Mouse (Mus musculus) hindbrain, embryonic 14.5 days (tissue): ENCODE results near the gene Cfh. TPM values are rescaled to one million over a fixed set of nuclear protein-coding genes. Genes with fewer than 3 reads are reported as not detected.
A peak's percentile ranks its signal among the peaks of the same experiment; 100 is the strongest.
"Not testable (repeated sequence)": the region's sequence is repeated elsewhere in the genome, so short reads cannot be mapped to it uniquely, and the experiment has no call there.

ENCODE experiments used
- ATAC-seq: fragments of 200-750 bp; cut with Nextera tagmentation; 2 replicates; pipeline ENCODE4 v1.8.0; 2017; ENCODE audit warnings: moderate number of reproducible peaks, mild to moderate bottlenecking, moderate TSS enrichment, moderate library complexity; ENCODE audit not compliant: low FRiP score
- DNase-seq: peaks from one replicate; pipeline ENCODE4 v3.0.0-alpha.2; 2015; ENCODE audit warnings: low spot score
- H3K27ac ChIP-seq: fragments of 300-500 bp; sonication (generic); 2 replicates; pipeline ENCODE4 v1.5.1; 2014; ENCODE audit warnings: mild to moderate bottlenecking, moderate library complexity
- H3K27me3 ChIP-seq: fragments of 300-500 bp; sonication (generic); 2 replicates; pipeline ENCODE4 v1.6.1; 2014; ENCODE audit warnings: mild to moderate bottlenecking, low read length, mixed read lengths; ENCODE audit not compliant: control insufficient read depth, insufficient read depth
- H3K36me3 ChIP-seq: fragments of 300-500 bp; sonication (generic); replicated peaks from 2 replicates; pipeline ENCODE4 v1.6.1; 2014; ENCODE audit not compliant: control insufficient read depth, insufficient read depth
- H3K4me1 ChIP-seq: fragments of 300-500 bp; sonication (generic); replicated peaks from 2 replicates; pipeline ENCODE4 v1.6.1; 2014; ENCODE audit warnings: antibody characterized with exemption, low read length, mixed read lengths; ENCODE audit not compliant: control insufficient read depth, insufficient read depth
- H3K4me2 ChIP-seq: fragments of 300-500 bp; sonication (generic); replicated peaks from 2 replicates; pipeline ENCODE4 v1.6.1; 2014; ENCODE audit warnings: mild to moderate bottlenecking, moderate library complexity
- H3K4me3 ChIP-seq: fragments of 300-500 bp; sonication (generic); replicated peaks from 2 replicates; pipeline ENCODE4 v1.5.1; 2014; ENCODE audit warnings: mild to moderate bottlenecking, low read length
- H3K9ac ChIP-seq: fragments of 300-500 bp; sonication (generic); 2 replicates; pipeline ENCODE4 v1.6.1; 2014
- H3K9me3 ChIP-seq: fragments of 300-500 bp; sonication (generic); 2 replicates; pipeline ENCODE4 v1.6.1; 2016; ENCODE audit warnings: low read length; ENCODE audit not compliant: control insufficient read depth
- WGBS: fragments of 180-500 bp; shearing (Covaris S2); extraction: QIAGEN DNeasy Blood & Tissue Kit; methylation state at CpG from one replicate; pipeline ENCODE4 v1.1.7; 2014; 5-methylcytosine and 5-hydroxymethylcytosine counted together
- polyA plus RNA-seq: library from polyadenylated mRNA; unstranded; fragments of >200 nt; fragmentation: Nextera tagmentation; extraction: Ambion mirVana; gene quantifications from 2 replicates; pipeline ENCODE4 v1.2.1, GENCODE M21; 2014

Gene Cfh
- 22.2 and 22.8 TPM in 2 replicates for polyA plus RNA-seq

DNA sequence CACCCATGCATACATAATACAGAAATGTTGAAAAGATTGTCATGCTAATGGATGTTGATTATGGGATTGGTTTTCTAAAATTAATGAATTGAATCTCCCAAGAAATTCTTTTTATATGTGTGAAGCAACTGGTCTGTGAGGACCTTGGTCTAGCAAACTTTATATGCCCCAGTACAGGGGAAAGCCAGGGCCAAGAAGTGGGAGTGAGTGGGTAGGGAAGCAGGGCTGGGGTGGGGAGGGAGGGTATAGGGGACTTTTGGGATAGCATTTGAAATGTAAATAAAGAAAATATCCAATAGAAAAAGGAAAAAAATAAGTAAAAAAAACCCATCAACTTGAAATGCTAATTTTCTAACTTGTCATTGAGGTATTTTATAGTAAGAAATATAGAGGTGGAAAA lies at the start of gene Cfh:
Gene Cfh (minus strand): TSS at position 101 of the 400 bp plus-strand sequence.
- not testable (repeated sequence) for DNase-seq, H3K9me3 ChIP-seq, H3K4me3 ChIP-seq, H3K4me2 ChIP-seq, H3K27me3 ChIP-seq, H3K9ac ChIP-seq, H3K36me3 ChIP-seq, H3K27ac ChIP-seq, ATAC-seq, H3K4me1 ChIP-seq

DNA sequence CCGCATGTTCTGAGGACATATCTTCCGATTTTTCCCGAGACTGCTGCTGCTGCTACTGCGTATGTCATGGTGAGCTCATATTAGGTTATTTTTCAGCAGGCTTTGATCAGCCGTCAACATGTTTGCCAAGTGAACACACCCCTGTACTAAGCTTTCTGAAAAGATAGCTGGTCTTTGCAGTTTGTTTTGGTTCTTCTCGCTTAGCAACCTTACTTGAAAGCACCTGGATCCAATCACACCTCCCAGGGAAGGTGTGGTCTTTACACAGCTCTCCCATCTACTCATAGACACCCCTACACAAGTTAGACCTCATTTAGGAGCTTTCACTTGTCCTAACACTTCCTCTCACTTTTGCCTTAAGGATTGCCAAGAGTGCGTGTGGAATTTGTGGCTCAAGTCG lies 43.1 kb upstream of the Cfh start:
- H3K9me3 ChIP-seq, result no peaks in the 10 kb centered on the region
- no peaks in the 10 kb centered on the region for H3K27me3 ChIP-seq
- no peak for DNase-seq
- no peaks in the 10 kb centered on the region for H3K4me1 ChIP-seq
- H3K4me2 ChIP-seq, result no peak overlapping the region
- ATAC-seq, result no peak
- H3K27ac ChIP-seq, result no peak overlapping the region
- H3K36me3 ChIP-seq, result no peaks in the 10 kb centered on the region
- 84% methylated on average over 8 of the region's 8 CpGs for WGBS
- no peak overlapping the region for H3K4me3 ChIP-seq
- H3K9ac ChIP-seq, result no peak overlapping the region

DNA sequence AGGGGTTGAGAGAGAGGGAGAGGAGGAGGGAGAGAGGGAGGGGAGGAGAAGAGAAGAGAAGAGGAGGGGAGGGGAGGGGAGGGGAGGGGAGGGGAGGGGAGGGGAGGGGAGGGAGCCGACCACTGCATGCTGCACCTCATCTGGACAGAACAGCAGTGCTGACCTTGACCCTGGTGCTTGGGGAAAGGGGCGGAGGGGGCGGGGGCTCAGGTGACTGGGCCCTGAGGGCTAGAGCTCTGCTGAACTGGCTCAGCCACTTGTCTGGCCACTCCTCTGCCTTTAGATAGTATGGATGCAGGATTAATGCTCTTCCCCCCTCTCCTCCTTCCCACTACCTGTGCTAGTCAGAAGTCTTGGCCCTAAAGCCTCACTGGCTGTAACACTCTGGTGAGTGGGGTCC lies 41.7 kb upstream of the Cfh start:
- DNase-seq, result no peak
- peak; percentile 34; the same call in 1 of the 2 replicates for ATAC-seq
- 72% methylated on average over 3 of the region's 3 CpGs for WGBS
- Histone ChIP-seq H3K4me3 (no peak overlapping the region), H3K27me3 (no peaks in the 10 kb centered on the region), H3K9ac (no peak overlapping the region), H3K4me2 (no peak overlapping the region), H3K4me1 (no peaks in the 10 kb centered on the region), H3K36me3 (no peaks in the 10 kb centered on the region), H3K9me3 (no peaks in the 10 kb centered on the region), H3K27ac (no peak overlapping the region)

DNA sequence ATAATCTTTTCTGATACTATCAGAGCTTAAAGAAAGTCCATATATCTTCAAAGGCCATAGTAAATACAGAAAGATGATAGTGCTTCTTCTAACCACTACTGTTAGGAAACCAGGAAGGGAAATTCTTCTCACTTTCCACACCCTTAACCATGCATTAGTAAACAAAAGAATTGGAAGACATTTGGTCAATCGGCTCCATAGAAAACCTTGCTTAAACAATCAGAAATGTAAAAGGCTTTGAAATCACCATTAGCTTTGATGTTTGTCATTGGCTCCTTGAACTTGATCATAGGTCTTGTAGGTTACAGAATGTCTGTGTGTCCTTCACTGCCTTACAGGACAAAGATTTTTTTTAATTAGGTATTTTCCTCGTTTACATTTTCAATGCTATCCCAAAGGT lies 21.8 kb upstream of the Cfh start:
- H3K27me3 ChIP-seq, result no peaks in the 10 kb centered on the region
- WGBS, result 87% methylated on average over 2 of the region's 2 CpGs
- ATAC-seq, result no peak

DNA sequence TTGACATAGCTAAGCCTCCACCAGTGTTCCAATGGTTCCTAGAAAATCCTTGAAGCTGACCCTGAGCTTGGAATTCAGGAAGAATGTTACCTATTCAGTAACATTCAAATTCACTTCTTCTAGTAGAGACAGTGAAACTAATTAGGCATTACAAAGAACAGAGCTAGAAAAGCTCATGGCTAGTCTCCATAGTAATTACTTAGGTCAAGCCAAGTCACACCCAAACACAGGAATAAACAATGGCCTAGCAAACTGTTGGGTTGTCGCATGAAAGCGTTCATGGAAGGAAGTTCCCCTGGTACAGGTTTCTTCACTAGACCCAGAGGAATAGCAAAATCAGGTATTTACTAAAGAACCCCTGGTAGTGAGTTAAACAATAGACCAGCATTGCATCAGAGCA lies 4.9 kb upstream of the Cfh start:
- not testable (repeated sequence) for H3K36me3 ChIP-seq, H3K4me1 ChIP-seq, H3K27ac ChIP-seq, H3K9me3 ChIP-seq, DNase-seq, H3K9ac ChIP-seq, ATAC-seq, H3K27me3 ChIP-seq, H3K4me3 ChIP-seq, H3K4me2 ChIP-seq
- WGBS, result 70% methylated on average over 2 of the region's 2 CpGs

More for the DNA sequence above, 21.8 kb upstream of the Cfh start:
- no peak overlapping the region for H3K27ac ChIP-seq
- no peak overlapping the region for H3K4me2 ChIP-seq
- H3K9me3 ChIP-seq, result no peaks in the 10 kb centered on the region
- H3K4me1 ChIP-seq, result no peaks in the 10 kb centered on the region
- H3K4me3 ChIP-seq, result no peak overlapping the region
- no peak for DNase-seq
- no peaks in the 10 kb centered on the region for H3K36me3 ChIP-seq
- H3K9ac ChIP-seq, result no peak overlapping the region

DNA sequence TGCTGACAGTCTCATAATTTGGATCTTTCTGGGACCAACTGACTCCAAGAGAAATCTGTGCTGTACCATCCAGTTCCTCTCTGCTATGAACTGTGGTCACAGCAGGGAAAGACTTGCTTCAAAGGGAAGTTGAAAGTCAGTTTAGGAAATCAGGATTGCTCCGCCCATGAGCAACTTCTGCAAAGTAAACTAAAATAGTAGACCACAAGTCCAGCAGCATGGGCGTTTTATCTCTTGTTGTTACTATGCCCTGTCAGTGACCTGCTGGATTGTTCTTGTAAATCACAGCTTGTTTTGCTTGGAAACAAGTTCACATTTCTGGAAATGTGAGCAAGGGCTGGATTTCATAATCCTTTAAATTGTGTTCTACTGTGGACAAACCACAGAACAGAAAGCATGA lies 356 bp downstream of the Cfh start:
- no peak overlapping the region for H3K27ac ChIP-seq
- no peak for ATAC-seq
- H3K4me2 ChIP-seq, result no peak overlapping the region
- H3K9me3 ChIP-seq, result no peaks in the 10 kb centered on the region
- no peak overlapping the region for H3K9ac ChIP-seq
- H3K36me3 ChIP-seq, result no peaks in the 10 kb centered on the region
- no peak overlapping the region for H3K4me3 ChIP-seq
- DNase-seq, result peak; percentile 28
- no peaks in the 10 kb centered on the region for H3K4me1 ChIP-seq
- WGBS, result 72% methylated on average over 2 of the region's 2 CpGs
- no peaks in the 10 kb centered on the region for H3K27me3 ChIP-seq

DNA sequence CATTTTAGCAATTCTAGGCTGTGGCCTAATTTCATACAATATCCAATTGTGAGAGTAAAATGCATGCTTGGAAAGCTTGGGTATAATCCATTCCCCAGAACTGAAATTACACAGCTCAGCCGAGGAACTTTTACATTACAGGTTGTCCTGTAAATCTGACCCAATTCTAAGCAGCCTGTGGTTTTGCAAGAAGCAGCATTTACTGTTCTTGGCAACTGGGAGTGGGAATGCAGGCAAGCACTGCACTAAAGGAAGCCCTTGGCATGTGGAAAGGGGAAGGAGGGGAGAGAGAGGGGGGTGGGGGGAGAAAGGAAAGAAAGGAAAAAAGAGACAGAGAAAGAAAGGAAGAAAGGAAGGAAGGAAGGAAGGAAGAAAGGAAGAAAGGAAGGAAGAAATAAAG lies 3.4 kb downstream of the Cfh start:
- Histone ChIP-seq H3K27ac (no peak overlapping the region), H3K4me2 (no peak overlapping the region), H3K9me3 (no peaks in the 10 kb centered on the region), H3K27me3 (no peaks in the 10 kb centered on the region), H3K4me3 (no peak overlapping the region), H3K9ac (no peak overlapping the region), H3K4me1 (no peaks in the 10 kb centered on the region), H3K36me3 (no peaks in the 10 kb centered on the region)
- no peak for DNase-seq
- WGBS, result 80% methylated on average over 1 of the region's 1 CpGs
- ATAC-seq, result no peak

DNA sequence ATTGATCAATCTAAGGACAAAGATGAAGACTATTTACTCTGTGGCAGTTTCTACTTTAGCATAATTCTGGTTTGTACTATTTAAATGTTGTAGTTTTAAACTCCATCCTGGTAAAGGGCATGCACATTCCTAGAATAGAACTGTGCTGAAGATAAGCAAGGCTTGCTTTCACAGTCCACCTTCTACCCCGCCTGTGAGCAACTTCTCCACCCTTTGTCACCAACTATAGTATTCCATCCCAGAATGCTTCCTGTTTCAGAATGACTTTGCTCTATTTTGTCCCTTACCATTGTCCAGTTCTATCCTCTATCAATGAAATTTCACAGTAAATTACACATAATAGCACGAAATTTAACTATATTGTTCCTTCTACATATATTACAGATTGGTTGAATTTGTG lies 8.1 kb downstream of the Cfh start:
- no peak overlapping the region for H3K27ac ChIP-seq
- no peaks in the 10 kb centered on the region for H3K36me3 ChIP-seq
- 62% methylated on average over 2 of the region's 2 CpGs for WGBS
- H3K4me1 ChIP-seq, result no peaks in the 10 kb centered on the region
- no peak overlapping the region for H3K4me3 ChIP-seq
- no peaks in the 10 kb centered on the region for H3K9me3 ChIP-seq
- no peak overlapping the region for H3K9ac ChIP-seq
- H3K27me3 ChIP-seq, result no peaks in the 10 kb centered on the region
- ATAC-seq, result no peak
- no peak overlapping the region for H3K4me2 ChIP-seq
- no peak for DNase-seq

DNA sequence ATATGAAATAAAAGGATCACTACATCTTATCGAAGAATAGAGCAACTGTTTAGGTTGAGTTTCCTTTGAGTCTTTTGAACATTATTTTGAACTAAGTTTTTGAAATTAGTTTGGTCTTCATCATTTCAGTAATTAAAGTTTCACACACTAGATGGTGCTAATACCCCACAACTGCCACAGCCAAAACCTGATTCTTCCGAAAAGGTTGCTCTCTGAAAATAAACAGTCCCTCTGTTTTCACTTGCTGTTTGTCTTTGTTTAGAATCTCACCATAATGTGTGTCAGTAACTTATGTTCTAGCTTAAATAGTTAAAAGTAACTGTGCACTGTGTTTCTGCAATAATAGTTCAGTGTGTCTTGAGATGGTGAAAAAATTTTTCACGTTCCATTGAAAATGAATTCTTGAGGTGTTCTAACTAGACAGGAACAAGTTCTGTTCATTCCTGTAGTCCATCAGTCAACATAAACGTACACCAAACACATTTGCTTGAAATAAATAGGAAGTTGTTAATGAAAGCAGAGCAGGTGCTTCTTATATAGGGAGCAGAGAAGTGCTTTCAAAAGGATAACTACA lies 11.9 kb downstream of the Cfh start:
- 46% methylated on average over 4 of the region's 4 CpGs for WGBS
- Histone ChIP-seq H3K27ac (no peak overlapping the region), H3K4me3 (no peak overlapping the region), H3K27me3 (no peaks in the 10 kb centered on the region), H3K4me2 (no peak overlapping the region), H3K4me1 (no peaks in the 10 kb centered on the region), H3K36me3 (no peaks in the 10 kb centered on the region), H3K9me3 (no peaks in the 10 kb centered on the region), H3K9ac (no peak overlapping the region)
- peak; percentile 75 for DNase-seq
- ATAC-seq, result no peak

DNA sequence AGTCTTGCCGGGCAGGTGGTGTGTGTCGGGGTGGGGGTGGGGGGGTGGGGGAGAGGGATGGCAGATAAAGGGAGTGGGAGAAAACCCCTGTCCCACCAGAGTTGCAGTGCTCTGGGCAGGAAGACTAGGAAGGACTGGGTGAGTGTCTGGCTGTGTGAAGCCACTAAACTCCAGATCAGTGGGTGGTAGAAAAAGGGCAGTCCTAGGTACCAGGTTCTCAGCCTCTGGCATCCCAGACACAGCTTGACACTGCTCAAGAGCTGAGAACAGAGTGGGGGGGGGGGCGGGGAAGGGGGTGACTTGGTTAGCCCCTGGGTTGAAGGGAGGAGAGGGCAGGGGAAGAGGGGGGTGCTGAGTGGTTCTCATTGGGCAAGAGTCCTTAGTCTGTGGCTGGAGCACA lies 24.6 kb downstream of the Cfh start:
- 73% methylated on average over 2 of the region's 3 CpGs for WGBS
- Histone ChIP-seq H3K27ac (no peak overlapping the region), H3K9me3 (no peaks in the 10 kb centered on the region), H3K9ac (no peak overlapping the region), H3K27me3 (no peaks in the 10 kb centered on the region), H3K4me3 (no peak overlapping the region), H3K4me2 (no peak overlapping the region), H3K36me3 (no peaks in the 10 kb centered on the region), H3K4me1 (no peaks in the 10 kb centered on the region)
- no peak for ATAC-seq
- no peak for DNase-seq
